Mouse (Mus musculus): ENCODE results near the gene Bcl7b.

GRCm38 (mm10) chr5:135202763-135203162 lies 34.7 kb downstream of the Bcl7b start:
- no peak for TF ChIP-seq CTCF (IDR thresholded peaks at IDR 0.05; ENCODE audit: low read depth, low read length)
- no peak for TF ChIP-seq GATA1 (IDR thresholded peaks at IDR 0.05; ENCODE audit: borderline replicate concordance, low read length)
- TF ChIP-seq TAL1 (conservative IDR thresholded peaks at IDR 0.05; ENCODE audit: low read depth, low read length), result no peak
- no peak for TF ChIP-seq GATA2 (IDR thresholded peaks at IDR 0.05; ENCODE audit: borderline replicate concordance, low read depth, low read length)

Data from G1E (cell line).